Mouse (Mus musculus) liver, embryonic 16.5 days (tissue): Measurements from ENCODE around the gene Gm20721. TPM values are rescaled to one million over a fixed set of nuclear protein-coding genes. Genes with fewer than 3 reads are reported as not detected.

Source experiments
- ATAC-seq: fragments of 200-750 bp; cut with Nextera tagmentation; 2 replicates; pipeline ENCODE4 v1.8.0; 2017; ENCODE audit warnings: low read depth, mild to moderate bottlenecking, moderate number of reproducible peaks, moderate library complexity
- H3K27ac ChIP-seq: fragments of 300-500 bp; sonication (generic); 2 replicates; pipeline ENCODE4 v1.5.1; 2014; ENCODE audit warnings: mild to moderate bottlenecking, low read length
- H3K27me3 ChIP-seq: fragments of 300-500 bp; sonication (generic); 2 replicates; pipeline ENCODE4 v1.6.1; 2014; ENCODE audit warnings: low read depth, low read length, mixed read lengths; ENCODE audit not compliant: control insufficient read depth, insufficient read depth
- H3K36me3 ChIP-seq: fragments of 300-500 bp; sonication (generic); 2 replicates; pipeline ENCODE4 v1.6.1; 2014; ENCODE audit warnings: mild to moderate bottlenecking; ENCODE audit not compliant: control insufficient read depth, insufficient read depth
- H3K4me1 ChIP-seq: fragments of 300-500 bp; sonication (generic); 2 replicates; pipeline ENCODE4 v1.6.1; 2014; ENCODE audit warnings: low read depth, low read length, mixed read lengths; ENCODE audit not compliant: control insufficient read depth
- H3K4me2 ChIP-seq: fragments of 300-500 bp; sonication (generic); 2 replicates; pipeline ENCODE4 v1.6.1; 2014; ENCODE audit warnings: low read depth, low read length, mixed read lengths
- H3K4me3 ChIP-seq: fragments of 300-500 bp; sonication (generic); 2 replicates; pipeline ENCODE4 v1.5.1; 2014; ENCODE audit warnings: low read depth, mild to moderate bottlenecking, low read length
- H3K9ac ChIP-seq: fragments of 300-500 bp; sonication (generic); 2 replicates; pipeline ENCODE4 v1.6.1; 2014; ENCODE audit warnings: low read depth, low read length
- H3K9me3 ChIP-seq: fragments of 300-500 bp; sonication (generic); replicated peaks from 2 replicates; pipeline ENCODE4 v1.6.1; 2016; ENCODE audit warnings: low read length; ENCODE audit not compliant: control insufficient read depth
- WGBS: fragments of 180-500 bp; shearing (Covaris S2); extraction: QIAGEN DNeasy Blood & Tissue Kit; methylation state at CpG from one replicate; pipeline ENCODE4 v1.1.7; 2014; ENCODE audit not compliant: insufficient replicate concordance; 5-methylcytosine and 5-hydroxymethylcytosine counted together
- polyA plus RNA-seq: library from polyadenylated mRNA; unstranded; fragments of >200 nt; fragmentation: Nextera tagmentation; extraction: Ambion mirVana; gene quantifications from 2 replicates; pipeline ENCODE4 v1.2.1, GENCODE M21; 2015

Gm20721 gene
- polyA plus RNA-seq, 1 experiment from 2014 or later, result 34.8 TPM

DNA sequence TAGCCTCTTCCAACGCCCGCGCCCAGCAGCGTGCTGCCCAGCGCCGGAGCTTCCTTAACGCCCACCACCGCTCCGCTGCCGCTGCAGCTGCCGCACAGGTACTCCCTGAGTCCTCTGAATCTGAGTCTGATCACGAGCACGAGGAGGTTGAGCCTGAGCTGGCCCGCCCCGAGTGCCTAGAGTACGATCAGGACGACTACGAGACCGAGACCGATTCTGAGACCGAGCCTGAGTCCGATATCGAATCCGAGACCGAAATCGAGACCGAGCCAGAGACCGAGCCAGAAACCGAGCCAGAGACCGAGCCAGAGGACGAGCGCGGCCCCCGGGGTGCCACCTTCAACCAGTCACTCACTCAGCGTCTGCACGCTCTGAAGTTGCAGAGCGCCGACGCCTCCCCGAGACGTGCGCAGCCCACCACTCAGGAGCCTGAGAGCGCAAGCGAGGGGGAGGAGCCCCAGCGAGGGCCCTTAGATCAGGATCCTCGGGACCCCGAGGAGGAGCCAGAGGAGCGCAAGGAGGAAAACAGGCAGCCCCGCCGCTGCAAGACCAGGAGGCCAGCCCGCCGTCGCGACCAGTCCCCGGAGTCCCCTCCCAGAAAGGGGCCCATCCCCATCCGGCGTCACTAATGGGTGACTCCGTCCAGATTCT, 61.6 kb downstream of the Gm20721 start:
- H3K36me3 ChIP-seq, result peaks cover 47% of the 10 kb centered on the region
- WGBS, result 52% methylated on average over 58 of the region's 58 CpGs

DNA sequence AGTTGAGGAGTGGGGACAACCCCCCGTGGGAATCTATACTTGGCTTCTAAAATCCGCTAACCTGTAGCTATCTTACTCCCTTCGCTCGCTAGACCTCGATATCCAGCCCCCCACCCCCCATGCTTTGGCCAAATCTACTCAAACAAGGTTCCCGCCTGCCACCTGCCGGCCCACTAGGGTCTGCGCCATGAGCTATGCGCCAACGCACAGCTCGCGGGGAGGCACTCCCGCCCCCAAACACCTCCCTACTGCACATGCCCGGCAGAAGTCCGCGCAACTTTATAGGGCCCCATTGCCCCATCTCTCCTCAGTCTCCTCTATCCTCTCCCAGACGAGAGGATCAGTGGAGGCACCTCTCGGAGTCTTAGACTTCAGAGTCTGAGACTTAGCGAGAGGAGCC, 62.5 kb downstream of the Gm20721 start, which contains the start of gene Gnas:
Gene Gnas, plus strand, starts transcription at position 310 of the 400 bp plus-strand sequence.
- Histone ChIP-seq H3K4me2 (peak within 1 kb of the TSS; percentile 11; the same call in 1 of the 2 replicates), H3K27me3 (peaks cover 47% of the 10 kb centered on the region), H3K9me3 (peaks cover 10% of the 10 kb centered on the region; the same call in 1 of the 2 replicates), H3K27ac (no peak within 1 kb of the TSS), H3K36me3 (peaks cover 47% of the 10 kb centered on the region), H3K4me3 (no peak within 1 kb of the TSS), H3K9ac (no peak within 1 kb of the TSS), H3K4me1 (no peaks in the 10 kb centered on the region)
- 37% methylated on average over 19 of the region's 19 CpGs for WGBS
- ATAC-seq, result no peak

More for the DNA sequence above, 61.6 kb downstream of the Gm20721 start:
- H3K4me3 ChIP-seq, result no peak overlapping the region
- no peak overlapping the region for H3K27ac ChIP-seq
- ATAC-seq, result no peak
- no peak overlapping the region for H3K9ac ChIP-seq
- peaks cover 10% of the 10 kb centered on the region; the same call in 1 of the 2 replicates for H3K9me3 ChIP-seq
- H3K4me1 ChIP-seq, result no peaks in the 10 kb centered on the region
- no peak overlapping the region for H3K4me2 ChIP-seq
- H3K27me3 ChIP-seq, result peaks cover 47% of the 10 kb centered on the region

DNA sequence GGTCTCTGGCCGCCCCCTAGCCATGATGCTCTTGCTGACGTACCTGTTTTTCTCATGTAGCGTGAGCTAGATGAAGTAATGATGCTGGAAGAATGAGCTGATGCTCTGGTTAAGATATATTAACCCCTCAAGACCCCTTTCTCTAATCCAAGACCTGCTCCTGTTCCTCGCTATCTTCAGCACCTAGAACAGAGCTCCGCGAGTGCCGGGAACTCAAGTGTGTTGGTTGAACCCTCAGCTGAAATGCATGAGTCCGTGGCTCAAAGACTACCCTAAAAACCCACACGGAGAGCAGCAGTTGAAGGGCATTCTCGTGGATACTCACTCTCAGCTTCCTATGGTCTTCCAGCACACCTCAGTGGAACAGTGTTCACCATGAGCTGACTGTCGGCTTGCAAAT, 63.2 kb downstream of the Gm20721 start:
- H3K36me3 ChIP-seq, result peaks cover 43% of the 10 kb centered on the region

More for the DNA sequence above, 63.2 kb downstream of the Gm20721 start:
- no peak overlapping the region for H3K9ac ChIP-seq
- no peak for ATAC-seq
- no peak overlapping the region for H3K27ac ChIP-seq
- peaks cover 10% of the 10 kb centered on the region; the same call in 1 of the 2 replicates for H3K9me3 ChIP-seq
- 53% methylated on average over 11 of the region's 11 CpGs for WGBS
- peaks cover 47% of the 10 kb centered on the region for H3K27me3 ChIP-seq
- H3K4me1 ChIP-seq, result no peaks in the 10 kb centered on the region
- H3K4me2 ChIP-seq, result no peak overlapping the region
- no peak overlapping the region for H3K4me3 ChIP-seq

Other genes starting within 250 kb of the Gm20721 start
- 25.9 and 28.0 TPM in 2 replicates for gene Npepl1, start 236.4 kb downstream of the Gm20721 start, polyA plus RNA-seq
- gene Gnas, start 62.4 kb downstream of the Gm20721 start, polyA plus RNA-seq, result 181 and 231 TPM in 2 replicates
- 68.7 and 69.4 TPM in 2 replicates for gene Nelfcd, start 69.1 kb upstream of the Gm20721 start, polyA plus RNA-seq
- gene Ctsz, start 92.3 kb upstream of the Gm20721 start, polyA plus RNA-seq, result 125 and 128 TPM in 2 replicates
- gene Tubb1, start 104.0 kb upstream of the Gm20721 start, polyA plus RNA-seq, result 22.0 and 23.5 TPM in 2 replicates
- gene Atp5e, start 117.4 kb upstream of the Gm20721 start, polyA plus RNA-seq, result 366 and 385 TPM in 2 replicates
- gene Prelid3b, start 126.4 kb upstream of the Gm20721 start, polyA plus RNA-seq, result 64.2 and 74.4 TPM in 2 replicates